Mouse (Mus musculus) mouse embryonic stem cell (cell line): ENCODE measurements around the gene Haspin.

Experiments used
- in situ Hi-C, 2 experiments: fragments of 300-500 bp; cut with MboI; formaldehyde crosslinking; loops; 1 replicate in 1 of 2; 3 replicates in 1 of 2; pipeline ENCODE4 v1.14.3; 2019 to 2020; ENCODE audit warnings: low sequenced_read_pairs in 2 of 2, low pct_unique_long_range_greater_than_20kb in 1 of 2, mixed read lengths in 1 of 2; ENCODE audit not compliant: unreplicated experiment in 1 of 2

The Haspin gene

DNA sequence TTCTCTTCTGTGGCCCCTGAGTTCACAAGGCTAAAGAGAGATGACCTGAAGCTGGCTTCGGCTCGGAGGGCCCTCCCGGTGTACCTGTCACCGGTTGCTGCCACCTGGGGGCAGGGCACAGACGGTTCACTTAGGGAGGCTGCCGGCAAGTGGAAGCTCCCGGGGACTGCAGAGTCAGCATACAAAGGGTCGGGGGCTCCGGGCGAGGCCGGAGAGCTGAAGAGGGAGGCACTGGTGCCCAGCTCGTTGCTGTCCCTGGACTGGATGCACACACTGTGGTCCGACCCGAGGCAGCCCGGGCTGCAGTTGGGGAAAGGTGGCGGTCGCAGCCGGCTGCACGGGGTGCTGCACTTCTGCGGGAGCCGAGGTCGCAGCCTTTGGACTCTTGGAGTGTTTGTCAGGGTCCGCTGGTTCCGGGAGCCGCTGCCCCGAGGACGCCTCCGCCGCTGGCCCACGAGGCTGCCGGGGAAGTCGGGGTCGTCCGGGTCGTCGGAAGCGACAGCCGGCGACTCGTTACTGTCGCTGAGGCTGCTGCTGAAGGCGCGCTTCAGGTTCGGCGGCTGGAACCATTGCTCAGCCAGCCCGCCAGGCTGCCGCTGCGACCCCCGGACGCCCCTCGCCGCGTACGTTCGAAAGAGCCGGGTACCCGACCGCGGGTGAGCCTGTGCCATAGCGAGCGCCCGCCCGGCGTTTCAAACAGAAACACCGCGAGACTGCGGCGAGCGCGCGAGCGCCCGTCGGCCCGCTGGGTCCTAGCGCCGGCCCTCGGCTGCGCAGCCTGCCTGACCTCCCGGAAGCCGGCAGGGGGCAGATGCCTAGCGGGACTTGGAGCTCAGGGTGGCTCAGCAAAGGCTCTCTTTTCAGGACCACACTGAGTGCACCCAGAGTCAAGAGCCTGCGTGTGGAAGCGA, at the start of gene Haspin:
Haspin (minus strand) TSS at position 704 of the 911 bp plus-strand sequence.
- in situ Hi-C loops = no loop called here

- in situ Hi-C loops = no loop called here
These were observed 49.1 kb upstream of the Haspin start for GRCm38 (mm10) chr11:73187231-73187630.

- in situ Hi-C loops = no loop called here
These were observed 48.0 kb upstream of the Haspin start for GRCm38 (mm10) chr11:73185872-73186615.

DNA sequence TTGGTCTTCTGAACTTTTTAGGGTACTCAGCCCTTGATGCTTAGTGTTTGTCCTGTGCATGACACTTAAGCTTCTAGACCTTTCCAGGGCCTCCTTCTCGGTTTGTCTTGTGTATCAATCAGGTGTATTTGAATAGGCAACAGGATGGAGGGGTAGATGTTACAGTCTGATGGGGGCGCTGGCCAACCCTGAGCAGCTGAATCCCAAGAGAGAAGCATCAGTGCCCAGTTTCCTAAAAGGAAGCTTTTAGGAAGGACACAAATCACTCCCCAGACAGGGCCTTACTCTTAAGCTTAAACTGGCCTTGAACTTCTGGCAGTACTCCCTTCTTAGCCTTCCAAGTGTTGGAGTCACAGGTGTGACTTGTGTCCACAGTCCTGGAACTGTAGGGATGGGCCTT, 39.8 kb upstream of the Haspin start:
- in situ Hi-C loops = no loop called here

- in situ Hi-C loops = no loop called here
These were observed 39.4 kb upstream of the Haspin start for GRCm38 (mm10) chr11:73177509-73177875.

- in situ Hi-C loops = no loop called here
These were observed 38.8 kb upstream of the Haspin start, which contains the start of the genes Emc6 and Tax1bp3 for GRCm38 (mm10) chr11:73176608-73177508. TSS of gene Emc6 (minus strand) at chr11:73177037. TSS of gene Tax1bp3 (plus strand) at chr11:73177083.

GRCm38 (mm10) chr11:73176186-73176585, 38.1 kb upstream of the Haspin start:
- in situ Hi-C loops = no loop called here

GRCm38 (mm10) chr11:73175612-73176011, 37.5 kb upstream of the Haspin start:
- in situ Hi-C loops = no loop called here

DNA sequence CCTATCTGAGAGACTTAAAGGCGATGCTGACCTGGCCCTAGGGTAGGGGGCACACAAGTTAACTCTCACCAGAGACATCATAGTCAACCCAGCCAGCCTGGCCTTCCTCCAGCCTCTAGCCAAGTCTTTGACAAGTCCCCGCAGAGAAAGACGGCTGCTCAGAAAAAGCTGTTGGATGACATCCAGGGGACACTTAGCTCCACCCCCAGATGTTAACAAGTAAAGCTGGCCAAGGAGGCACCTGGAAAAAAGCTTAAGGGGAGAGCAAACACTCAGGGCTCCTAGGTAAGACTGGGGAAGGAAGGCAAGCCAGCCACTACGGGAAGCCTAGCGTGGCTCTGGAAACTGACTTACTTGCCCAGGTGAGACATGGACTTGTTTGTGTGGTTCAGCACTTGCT, 34.1 kb upstream of the Haspin start:
- in situ Hi-C loops = no loop called here

DNA sequence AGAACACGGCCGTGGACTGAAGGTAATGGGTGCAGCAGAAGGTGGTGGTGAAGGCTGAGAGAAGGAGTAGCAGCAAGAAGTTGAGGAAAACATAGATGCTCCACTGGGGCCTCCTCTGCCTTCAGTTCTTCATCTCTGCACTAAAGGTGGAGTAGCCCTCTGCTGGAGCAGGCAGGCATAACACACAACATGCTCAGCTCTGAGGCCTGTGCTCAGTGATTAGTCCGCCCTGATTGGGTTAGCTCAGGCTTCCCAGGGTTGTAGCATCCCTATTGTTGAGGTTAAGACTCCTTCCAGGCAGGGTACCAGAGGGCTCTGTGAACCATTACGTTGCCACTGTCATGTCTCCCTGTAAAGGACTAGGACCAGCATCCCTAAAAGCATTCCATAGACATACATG, 31.1 kb upstream of the Haspin start:
- in situ Hi-C loops = no loop called here

GRCm38 (mm10) chr11:73168576-73168975, 30.5 kb upstream of the Haspin start:
- in situ Hi-C loops = no loop called here

DNA sequence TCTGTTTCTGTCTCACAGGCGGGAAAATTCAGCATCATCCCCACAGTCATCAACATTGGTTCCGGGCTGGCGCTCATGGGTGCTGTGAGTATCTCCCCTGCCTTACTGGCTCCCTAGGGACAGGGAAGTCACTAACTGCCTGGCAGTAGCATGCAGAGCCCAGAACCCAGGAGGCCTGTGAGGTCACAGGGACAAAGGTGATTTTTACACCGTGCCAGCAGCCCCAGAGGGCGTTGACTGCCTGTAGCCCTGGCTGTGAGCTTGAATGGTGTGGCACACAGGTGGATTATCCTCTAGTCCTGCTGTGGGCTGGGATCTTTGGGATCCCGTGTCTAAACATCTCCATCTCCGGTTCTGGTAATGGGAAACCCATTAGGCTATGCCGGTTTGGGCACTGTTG, 30.0 kb upstream of the Haspin start:
- in situ Hi-C loops = no loop called here

DNA sequence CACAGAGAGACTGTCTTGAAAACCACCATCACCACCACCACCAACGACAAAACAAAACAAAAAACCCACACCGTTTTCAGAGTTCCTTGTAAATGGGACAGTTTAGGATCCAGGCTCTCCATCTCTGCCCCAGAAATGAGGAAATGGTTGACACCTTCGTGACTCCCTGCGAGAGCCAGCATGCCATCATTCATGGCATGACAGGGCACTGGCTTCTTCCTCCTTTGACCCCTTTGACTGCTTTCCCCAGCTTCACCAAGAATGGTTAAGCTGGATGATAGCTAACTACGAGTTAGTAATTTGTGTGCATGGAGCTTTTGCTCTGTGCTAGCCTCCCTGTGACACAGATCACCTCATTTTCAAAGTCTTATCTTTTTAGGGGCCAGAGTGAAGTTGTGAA, 24.2 kb upstream of the Haspin start:
- in situ Hi-C loops = no loop called here

GRCm38 (mm10) chr11:73161616-73162015, 23.5 kb upstream of the Haspin start:
- in situ Hi-C loops = no loop called here

DNA sequence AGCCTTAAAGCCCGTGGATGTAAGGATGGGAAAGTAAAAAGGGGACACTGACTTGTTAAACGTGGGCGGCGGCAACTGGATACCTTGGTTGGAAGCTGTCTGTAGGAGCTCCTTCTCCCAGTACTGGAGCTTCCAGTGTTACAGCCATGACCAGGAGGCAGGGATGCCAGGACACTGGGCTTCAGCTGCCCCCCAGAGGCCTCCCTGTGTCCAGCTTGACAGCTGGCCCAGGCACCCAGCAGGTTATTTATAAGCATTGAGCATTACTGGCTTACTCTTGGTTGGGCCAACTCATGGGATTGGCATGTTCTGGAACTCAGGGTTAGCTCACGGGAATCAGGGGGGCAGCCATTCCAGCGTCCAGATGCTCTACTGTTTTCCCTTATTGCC, 22.7 kb upstream of the Haspin start:
- in situ Hi-C loops = no loop called here

- in situ Hi-C loops = no loop called here
These were observed 22.1 kb upstream of the Haspin start, which contains the start of gene P2rx5 for GRCm38 (mm10) chr11:73159957-73160810. TSS of gene P2rx5 (plus strand) at chr11:73160421.

DNA sequence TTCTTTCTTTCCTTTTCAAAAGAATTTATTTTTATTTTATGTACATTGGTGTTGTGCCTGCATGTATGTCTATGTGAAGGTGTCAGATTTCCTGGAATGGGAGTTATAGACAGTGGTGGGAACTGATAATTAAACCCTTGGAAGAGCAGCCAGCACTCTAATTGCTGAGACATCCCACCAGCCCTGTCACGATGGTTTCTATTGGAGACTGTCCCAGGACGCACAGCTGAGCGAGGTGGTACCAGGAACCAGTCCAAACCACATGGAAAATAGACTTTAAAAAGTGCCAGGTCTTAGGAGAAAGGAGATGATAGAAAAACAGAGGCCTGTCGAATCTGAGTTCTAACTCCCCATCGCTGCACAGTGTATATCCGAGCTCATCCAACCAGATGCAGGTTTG, 17.0 kb upstream of the Haspin start:
- in situ Hi-C loops = no loop called here

- in situ Hi-C loops = no loop called here
These were observed 10.1 kb upstream of the Haspin start for GRCm38 (mm10) chr11:73148209-73148608.
